In genomic region chr9:33356621-33357020, GRCm38 (mm10) we compare ENCODE assay signal across 16 mouse cellular contexts.
"Had no signal": no experiment of that assay in that cellular context is flagged by ENCODE, and none has a peak within 500 bp of the region (broad histone marks: within the 10 kb centered on the region; RNA-seq: fewer than 3 reads in every experiment).

No protein-coding gene starts in this region.

- H3K4me3 ChIP-seq: neural tube, embryonic 13.5 days; neural tube, embryonic 15.5 days; stomach, embryonic 15.5 days had no signal

- H3K9me3 ChIP-seq: neural tube, embryonic 13.5 days; neural tube, embryonic 15.5 days; stomach, embryonic 15.5 days had no signal

- H3K36me3 ChIP-seq: neural tube, embryonic 13.5 days; neural tube, embryonic 15.5 days; stomach, embryonic 15.5 days had no signal

- H3K27me3 ChIP-seq: neural tube, embryonic 13.5 days; neural tube, embryonic 15.5 days; stomach, embryonic 15.5 days had no signal

- H3K4me1 ChIP-seq: neural tube, embryonic 13.5 days; stomach, embryonic 15.5 days had no signal

- H3K27ac ChIP-seq: neural tube, embryonic 13.5 days; neural tube, embryonic 15.5 days; stomach, embryonic 15.5 days; stomach, postnatal 0 days had no signal

- H3K4me2 ChIP-seq: neural tube, embryonic 13.5 days; neural tube, embryonic 15.5 days; stomach, embryonic 15.5 days had no signal

- H3K9ac ChIP-seq: neural tube, embryonic 13.5 days; neural tube, embryonic 15.5 days; stomach, embryonic 15.5 days had no signal

- DNase-seq: retina, postnatal 1 day; right cerebral cortex, adult 18-20 months; right cerebral cortex, postnatal 14 days; right cerebral cortex, postnatal 25 days; right cerebral cortex, postnatal 4 days; spleen, adult 18-20 months; thymus, adult 18-20 months; thymus, adult 2 months; thymus, postnatal 14 days; thymus, postnatal 25 days; thymus, postnatal 36 days; thymus, postnatal 4 days had no signal
